Mouse (Mus musculus): ENCODE data around the gene Gipc3. TPM values are rescaled to one million over a fixed set of nuclear protein-coding genes. Genes with fewer than 3 reads are reported as not detected.
A peak's percentile ranks its signal among the peaks of the same experiment; 100 is the strongest.

Gipc3 gene
- total RNA-seq, 2 experiments from 2014 or later, result 0.39 to 0.49 TPM

- intact Hi-C loops (cut with DNase I), result no loop called here
- no peak for DNase-seq (ENCODE audit: extremely low spot score in 1 of 2, low spot score in 2 of 2)
These were observed 15.1 kb downstream of the Gipc3 start for GRCm38 (mm10) chr10:81327959-81328358.

DNA sequence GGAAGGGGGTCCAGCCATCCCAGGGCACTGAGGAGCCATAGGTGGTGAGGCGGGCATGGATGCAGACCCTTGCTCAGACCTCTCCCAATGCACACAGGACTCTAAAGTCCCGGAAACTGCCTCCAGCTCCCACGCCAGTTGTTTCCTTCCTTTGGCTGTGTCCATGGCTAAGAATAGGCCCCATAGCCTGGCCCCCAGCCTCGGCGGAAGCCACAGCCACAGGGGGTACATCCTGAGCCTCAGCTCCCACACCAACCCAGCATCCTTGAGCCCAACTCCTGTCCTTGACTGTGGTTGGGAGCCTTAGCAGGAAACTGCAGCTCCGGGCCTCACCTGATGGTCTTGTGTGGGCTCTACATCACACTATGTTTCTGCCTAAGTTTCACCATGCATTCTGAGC is 16.2 kb downstream of the Gipc3 start:
- intact Hi-C loops (cut with DNase I), result no loop called here
- peak in 1 of 2 experiments; percentile 91 for DNase-seq (ENCODE audit: extremely low spot score in 1 of 2, low spot score in 2 of 2)

- no peak for DNase-seq (ENCODE audit: extremely low spot score in 1 of 2, low spot score in 2 of 2)
- intact Hi-C loops (cut with DNase I), result no loop called here
These were observed 17.3 kb downstream of the Gipc3 start for GRCm38 (mm10) chr10:81325781-81326180.

GRCm38 (mm10) chr10:81325176-81325575 is 17.9 kb downstream of the Gipc3 start:
- no peak for DNase-seq (ENCODE audit: extremely low spot score in 1 of 2, low spot score in 2 of 2)
- intact Hi-C loops (cut with DNase I), result no loop called here

DNA sequence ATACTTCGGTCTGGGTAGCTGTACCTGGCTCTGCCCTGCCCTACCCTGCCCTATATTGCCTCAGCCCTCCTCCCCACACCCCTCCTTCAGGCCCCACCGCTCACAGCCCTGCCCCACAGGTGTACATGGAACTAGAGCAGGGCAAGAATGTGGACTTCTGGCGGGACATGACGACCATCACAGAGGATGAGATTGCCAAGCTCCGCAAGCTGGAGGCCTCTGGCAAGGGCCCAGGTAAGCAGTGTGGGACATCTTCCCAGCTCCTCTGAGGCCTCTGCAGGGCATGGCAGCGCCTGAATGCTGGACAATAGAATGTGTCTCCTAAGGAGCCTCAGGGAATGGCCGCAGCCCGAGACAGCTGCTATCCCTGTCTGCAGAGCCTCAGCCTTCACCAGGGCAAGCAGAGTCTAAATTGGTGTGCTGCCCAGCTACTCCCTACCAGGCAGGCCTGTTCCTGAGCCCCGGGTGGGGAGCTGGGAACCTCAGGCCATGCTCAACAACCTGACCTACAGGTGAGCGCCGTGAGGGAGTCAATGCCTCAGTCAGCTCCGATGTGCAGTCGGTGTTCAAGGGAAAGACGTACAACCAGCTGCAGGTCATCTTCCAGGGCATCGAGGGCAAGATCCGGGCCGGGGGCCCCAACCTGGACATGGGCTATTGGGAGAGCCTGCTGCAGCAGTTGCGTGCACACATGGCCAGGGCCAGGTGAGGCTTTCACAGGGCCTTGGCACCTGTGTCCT is 19.1 kb downstream of the Gipc3 start:
- no peak for DNase-seq (ENCODE audit: extremely low spot score in 1 of 2, low spot score in 2 of 2)
- intact Hi-C loops (cut with DNase I), result loop anchor here (5.0 kb wide), 1 partner anchor 37 kb away; no protein-coding TSS in a partner anchor

DNA sequence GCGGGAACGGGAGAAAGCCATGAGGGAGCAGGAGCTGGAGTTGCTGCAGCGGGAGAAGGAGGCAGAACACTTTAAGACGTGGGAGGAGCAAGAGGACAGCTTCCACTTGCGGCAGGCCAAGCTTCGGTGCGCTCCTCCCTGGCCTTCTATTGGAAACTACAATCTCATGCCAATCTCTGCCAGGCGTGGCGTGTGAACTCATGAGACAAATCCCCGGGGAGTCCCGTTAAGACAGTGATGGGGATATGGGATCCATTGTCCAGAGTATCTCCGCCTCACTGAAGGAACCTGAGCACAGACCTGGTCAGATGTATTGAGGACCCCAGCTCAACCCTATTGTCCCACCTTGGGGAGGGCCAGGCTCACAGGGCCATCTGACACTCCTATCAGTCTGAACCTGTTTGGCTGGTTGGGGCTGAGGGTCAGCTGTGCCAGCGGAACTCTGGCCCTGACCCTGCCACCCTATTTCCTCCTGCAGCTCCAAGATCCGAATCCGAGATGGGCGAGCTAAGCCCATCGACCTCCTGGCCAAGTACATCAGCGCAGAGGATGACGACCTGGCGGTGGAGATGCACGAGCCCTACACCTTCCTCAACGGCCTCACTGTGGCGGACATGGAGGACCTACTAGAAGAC is 19.8 kb downstream of the Gipc3 start:
- intact Hi-C loops (cut with DNase I), result loop anchor here (5.0 kb wide), 1 partner anchor 36 kb away; no protein-coding TSS in a partner anchor
- DNase-seq (ENCODE audit: extremely low spot score in 1 of 2, low spot score in 2 of 2), result no peak

GRCm38 (mm10) chr10:81322444-81322843 is 20.6 kb downstream of the Gipc3 start:
- intact Hi-C loops (cut with DNase I), result loop anchor here (5.0 kb wide), 1 partner anchor 35 kb away; no protein-coding TSS in a partner anchor
- DNase-seq (ENCODE audit: extremely low spot score in 1 of 2, low spot score in 2 of 2), result peak in 1 of 2 experiments; percentile 72

GRCm38 (mm10) chr10:81321436-81321835 is 21.6 kb downstream of the Gipc3 start:
- no peak for DNase-seq (ENCODE audit: extremely low spot score in 1 of 2, low spot score in 2 of 2)
- intact Hi-C loops (cut with DNase I), result loop anchor here (5.0 kb wide), 1 partner anchor 34 kb away; no protein-coding TSS in a partner anchor

- intact Hi-C loops (cut with DNase I), result loop anchor here (5.0 kb wide), 1 partner anchor 33 kb away; no protein-coding TSS in a partner anchor
- DNase-seq (ENCODE audit: extremely low spot score in 1 of 2, low spot score in 2 of 2), result peak; percentile 99 to 100
These were observed 22.3 kb downstream of the Gipc3 start, which contains the start of gene Cactin for GRCm38 (mm10) chr10:81320550-81321347. Gene Cactin, plus strand, starts transcription at chr10:81321103.

GRCm38 (mm10) chr10:81319741-81320549 is 23.1 kb downstream of the Gipc3 start:
- intact Hi-C loops (cut with DNase I), result loop anchor here (5.0 kb wide), 1 partner anchor 33 kb away; no protein-coding TSS in a partner anchor
- DNase-seq (ENCODE audit: extremely low spot score in 1 of 2, low spot score in 2 of 2), result peak in 1 of 2 experiments; percentile 99

GRCm38 (mm10) chr10:81319330-81319699 is 23.8 kb downstream of the Gipc3 start:
- intact Hi-C loops (cut with DNase I), result no loop called here
- peak in 1 of 2 experiments; percentile 61 for DNase-seq (ENCODE audit: extremely low spot score in 1 of 2, low spot score in 2 of 2)

- peak in 1 of 2 experiments; percentile 78 for DNase-seq (ENCODE audit: extremely low spot score in 1 of 2, low spot score in 2 of 2)
- intact Hi-C loops (cut with DNase I), result no loop called here
These were observed 24.3 kb downstream of the Gipc3 start for GRCm38 (mm10) chr10:81318589-81319329.

GRCm38 (mm10) chr10:81317273-81317672 is 25.8 kb downstream of the Gipc3 start:
- intact Hi-C loops (cut with DNase I), result no loop called here
- DNase-seq (ENCODE audit: extremely low spot score in 1 of 2, low spot score in 2 of 2), result peak in 1 of 2 experiments; percentile 75

DNA sequence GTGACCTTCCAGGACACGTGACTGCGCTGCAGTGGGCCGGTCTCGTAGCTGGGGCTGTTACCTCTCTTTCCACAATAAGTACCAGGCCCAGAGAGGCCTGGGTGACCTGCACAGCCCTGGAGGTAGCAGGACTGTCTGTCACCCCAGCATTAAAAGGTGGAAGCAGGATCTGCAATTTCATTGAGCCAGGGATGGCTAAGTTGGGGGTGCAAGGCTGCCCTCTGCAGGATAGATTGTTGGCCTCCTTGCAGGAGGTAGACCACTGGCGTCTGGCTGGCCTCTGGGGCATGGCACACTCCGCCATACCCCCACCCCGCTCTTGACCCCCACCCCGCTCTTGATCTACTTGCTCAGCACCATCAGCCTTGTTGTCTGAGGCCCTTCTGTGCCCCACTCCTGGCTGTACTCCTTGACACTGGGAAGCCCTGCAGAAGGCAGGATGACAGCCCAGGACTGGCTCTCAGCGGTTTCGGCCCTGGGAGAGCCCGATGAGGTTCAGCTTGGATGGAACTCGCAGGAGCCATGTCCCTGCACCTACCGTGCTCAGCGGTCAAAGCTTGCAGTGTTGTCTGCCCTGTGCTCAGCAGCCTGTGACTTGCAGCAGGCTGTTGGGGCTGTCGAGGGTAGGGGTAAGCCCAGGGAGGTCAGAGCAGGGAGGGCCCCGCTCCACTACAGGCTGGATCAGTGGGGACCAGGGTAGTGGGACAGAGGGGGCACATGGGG is 26.6 kb downstream of the Gipc3 start:
- intact Hi-C loops (cut with DNase I), result no loop called here
- DNase-seq (ENCODE audit: extremely low spot score in 1 of 2, low spot score in 2 of 2), result no peak

- intact Hi-C loops (cut with DNase I), result no loop called here
- no peak for DNase-seq (ENCODE audit: extremely low spot score in 1 of 2, low spot score in 2 of 2)
These were observed 27.5 kb downstream of the Gipc3 start for GRCm38 (mm10) chr10:81315587-81315986.

GRCm38 (mm10) chr10:81314201-81314600 is 28.9 kb downstream of the Gipc3 start:
- no peak for DNase-seq (ENCODE audit: extremely low spot score in 1 of 2, low spot score in 2 of 2)
- intact Hi-C loops (cut with DNase I), result no loop called here

- no peak for DNase-seq (ENCODE audit: extremely low spot score in 1 of 2, low spot score in 2 of 2)
- intact Hi-C loops (cut with DNase I), result no loop called here
These were observed 29.5 kb downstream of the Gipc3 start for GRCm38 (mm10) chr10:81313581-81313980.

Measured in left cerebral cortex, postnatal 10 days (tissue).